Mouse (Mus musculus): ENCODE results near the gene Zfp873. TPM values are rescaled to one million over a fixed set of nuclear protein-coding genes. Genes with fewer than 3 reads are reported as not detected.
"Not testable (repeated sequence)": the region's sequence is repeated elsewhere in the genome, so short reads cannot be mapped to it uniquely, and the experiment has no call there.

Zfp873 gene
- 13.2 and 15.0 TPM in 2 replicates for polyA plus RNA-seq (2016; fragmentation: Nextera tagmentation; extraction: Ambion mirVana)

GRCm38 (mm10) chr10:82047597-82048459, at the start of gene Zfp873:
TSS of gene Zfp873 (plus strand) at chr10:82048123.
- peak within 1 kb of the TSS; percentile 69 for H3K4me3 ChIP-seq
- 9% methylated on average over 35 of the region's 35 CpGs for WGBS
- H3K27ac ChIP-seq, result peak within 1 kb of the TSS; percentile 98
- no peaks in the 10 kb centered on the region for H3K27me3 ChIP-seq (ENCODE audit: insufficient read depth, poor library complexity, severe bottlenecking)
- peak; percentile 93 for DNase-seq (ENCODE audit: low spot score)
- H3K36me3 ChIP-seq, result peaks cover 35% of the 10 kb centered on the region
- H3K9me3 ChIP-seq, result peaks cover 77% of the 10 kb centered on the region
- H3K4me1 ChIP-seq (replicated peaks), result peaks cover 7% of the 10 kb centered on the region; the same call in 1 of the 2 replicates

- not testable (repeated sequence) for H3K27ac ChIP-seq; DNase-seq (ENCODE audit: low spot score); H3K4me3 ChIP-seq; H3K27me3 ChIP-seq (ENCODE audit: insufficient read depth, poor library complexity, severe bottlenecking); H3K4me1 ChIP-seq (replicated peaks)
- Histone ChIP-seq H3K36me3 (peaks cover 51% of the 10 kb centered on the region), H3K9me3 (peaks cover 63% of the 10 kb centered on the region)
- 86% methylated on average over 1 of the region's 1 CpGs for WGBS
These were observed 44.7 kb upstream of the Zfp873 start for GRCm38 (mm10) chr10:82003209-82003608.

- Histone ChIP-seq H3K9me3 (peaks cover 66% of the 10 kb centered on the region), H3K36me3 (peaks cover 52% of the 10 kb centered on the region)
These were observed 43.1 kb upstream of the Zfp873 start for GRCm38 (mm10) chr10:82004822-82005221.

GRCm38 (mm10) chr10:82042191-82042590, 5.7 kb upstream of the Zfp873 start:
- Histone ChIP-seq H3K27ac (no peak overlapping the region), H3K4me1 (replicated peaks) (no peaks in the 10 kb centered on the region), H3K36me3 (no peaks in the 10 kb centered on the region), H3K27me3 (ENCODE audit: insufficient read depth, poor library complexity, severe bottlenecking) (no peaks in the 10 kb centered on the region), H3K4me3 (no peak overlapping the region), H3K9me3 (peaks cover 55% of the 10 kb centered on the region)
- DNase-seq (ENCODE audit: low spot score), result no peak
- WGBS, result 65% methylated on average over 2 of the region's 2 CpGs

More at GRCm38 (mm10) chr10:82004822-82005221, 43.1 kb upstream of the Zfp873 start:
- H3K27ac ChIP-seq; H3K4me3 ChIP-seq; H3K27me3 ChIP-seq (ENCODE audit: insufficient read depth, poor library complexity, severe bottlenecking); H3K4me1 ChIP-seq (replicated peaks): not testable (repeated sequence)
- 48% methylated on average over 2 of the region's 2 CpGs for WGBS
- peak; percentile 6 for DNase-seq (ENCODE audit: low spot score)

- Histone ChIP-seq H3K27me3 (ENCODE audit: insufficient read depth, poor library complexity, severe bottlenecking) (no peaks in the 10 kb centered on the region), H3K9me3 (peaks cover 71% of the 10 kb centered on the region), H3K4me1 (replicated peaks) (peaks cover 7% of the 10 kb centered on the region; the same call in 1 of the 2 replicates), H3K4me3 (no peak overlapping the region), H3K36me3 (peaks cover 22% of the 10 kb centered on the region), H3K27ac (no peak overlapping the region)
- 90% methylated on average over 3 of the region's 3 CpGs for WGBS
- no peak for DNase-seq (ENCODE audit: low spot score)
These were observed 1.3 kb upstream of the Zfp873 start for GRCm38 (mm10) chr10:82046603-82047002.

GRCm38 (mm10) chr10:82048460-82048804, 509 bp downstream of the Zfp873 start:
- Histone ChIP-seq H3K36me3 (peaks cover 41% of the 10 kb centered on the region), H3K4me3 (peak overlapping the region; percentile 69), H3K27ac (peak overlapping the region; percentile 98), H3K9me3 (peaks cover 78% of the 10 kb centered on the region)
- DNase-seq (ENCODE audit: low spot score); H3K4me1 ChIP-seq (replicated peaks); H3K27me3 ChIP-seq (ENCODE audit: insufficient read depth, poor library complexity, severe bottlenecking): not testable (repeated sequence)
- 30% methylated on average over 10 of the region's 10 CpGs for WGBS

- 18% methylated on average over 42 of the region's 42 CpGs for WGBS
- Histone ChIP-seq H3K27ac (peak within 1 kb of the TSS; percentile 87), H3K36me3 (peaks cover 15% of the 10 kb centered on the region), H3K4me3 (peak within 1 kb of the TSS; percentile 57), H3K9me3 (peaks cover 16% of the 10 kb centered on the region; the same call in 1 of the 2 replicates)
- not testable (repeated sequence) for H3K27me3 ChIP-seq (ENCODE audit: insufficient read depth, poor library complexity, severe bottlenecking); H3K4me1 ChIP-seq (replicated peaks)
- DNase-seq (ENCODE audit: low spot score), result peak; percentile 75
These were observed 35.1 kb downstream of the Zfp873 start, which contains the start of gene BC024063 for GRCm38 (mm10) chr10:82082728-82083621. TSS of gene BC024063 (plus strand) at chr10:82083353.

- DNase-seq (ENCODE audit: low spot score), result peak; percentile 8
- 29% methylated on average over 14 of the region's 14 CpGs for WGBS
- Histone ChIP-seq H3K27ac (peak overlapping the region; percentile 87), H3K9me3 (peaks cover 16% of the 10 kb centered on the region; the same call in 1 of the 2 replicates), H3K4me3 (peak overlapping the region; percentile 57), H3K36me3 (peaks cover 15% of the 10 kb centered on the region)
- H3K4me1 ChIP-seq (replicated peaks); H3K27me3 ChIP-seq (ENCODE audit: insufficient read depth, poor library complexity, severe bottlenecking): not testable (repeated sequence)
These were observed 35.7 kb downstream of the Zfp873 start for GRCm38 (mm10) chr10:82083622-82083971.

Other genes starting within 250 kb of the Zfp873 start
- 2.7 and 3.3 TPM in 2 replicates for gene Gm4767, start 235.9 kb upstream of the Zfp873 start, polyA plus RNA-seq (2016; fragmentation: Nextera tagmentation; extraction: Ambion mirVana)
- gene Gm32687, start 184.2 kb upstream of the Zfp873 start, polyA plus RNA-seq (2016; fragmentation: Nextera tagmentation; extraction: Ambion mirVana), result 9.3 TPM in 2 replicates
- 4.3 and 5.4 TPM in 2 replicates for gene Zfp781, start 117.6 kb upstream of the Zfp873 start, polyA plus RNA-seq (2016; fragmentation: Nextera tagmentation; extraction: Ambion mirVana)
- 3.5 and 6.2 TPM in 2 replicates for gene BC024063, start 35.2 kb downstream of the Zfp873 start, polyA plus RNA-seq (2016; fragmentation: Nextera tagmentation; extraction: Ambion mirVana)
- gene AU041133, start 79.9 kb downstream of the Zfp873 start, polyA plus RNA-seq (2016; fragmentation: Nextera tagmentation; extraction: Ambion mirVana), result 3.9 and 4.3 TPM in 2 replicates
- gene Zfp938, start 193.2 kb downstream of the Zfp873 start, polyA plus RNA-seq (2016; fragmentation: Nextera tagmentation; extraction: Ambion mirVana), result 13.4 and 13.5 TPM in 2 replicates